Mouse (Mus musculus) ovary, postnatal 14 days (tissue): ENCODE measurements around the gene Actn1.
A peak's percentile ranks its signal among the peaks of the same experiment; 100 is the strongest.

Experiments
- DNase-seq: peaks from one replicate; pipeline ENCODE4 v3.0.0; 2022; ENCODE audit warnings: low spot score

The Actn1 gene

DNA sequence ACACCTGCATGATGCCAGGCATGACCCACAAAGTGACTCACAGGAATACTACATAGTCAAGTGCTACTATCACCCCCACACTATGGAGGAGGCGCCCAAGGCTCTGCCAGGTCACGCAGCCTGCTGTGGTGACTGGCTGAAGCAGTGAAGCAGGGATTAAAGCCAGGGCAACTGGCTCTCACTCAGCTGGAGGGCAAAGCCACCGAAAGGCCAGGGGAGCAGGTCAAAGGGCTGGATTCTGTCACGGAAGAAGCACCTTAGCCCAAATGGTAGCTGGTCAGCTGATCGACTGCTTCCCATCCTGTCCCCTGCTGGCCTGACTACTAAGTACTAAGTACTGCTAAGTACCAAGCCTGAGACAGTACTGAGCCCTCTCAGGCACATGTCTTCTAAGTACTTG lies 76.1 kb downstream of the Actn1 start:
- DNase-seq = no peak

DNA sequence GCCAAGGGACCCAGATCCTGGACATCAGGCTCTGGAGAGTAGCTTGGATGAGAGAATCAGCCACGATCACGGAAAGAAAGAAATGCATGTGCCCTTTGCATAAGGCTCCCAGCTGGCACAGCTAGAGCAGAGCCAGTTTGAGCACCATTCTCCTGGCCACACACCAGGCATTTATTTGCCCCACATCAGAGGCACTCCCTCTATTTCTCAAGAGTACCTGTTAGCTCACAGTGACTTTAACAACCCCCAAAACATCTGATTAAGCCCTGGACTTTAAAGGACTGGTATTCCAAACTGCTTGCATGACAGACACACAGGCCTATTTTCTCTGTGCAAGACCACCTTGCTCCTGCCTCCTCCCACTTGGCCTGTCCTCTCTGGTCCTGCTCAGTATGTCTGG lies 78.3 kb downstream of the Actn1 start:
- DNase-seq = no peak

- no peak for DNase-seq
Measured at GRCm38 (mm10) chr12:80178035-80178434, 82.1 kb downstream of the Actn1 start.

DNA sequence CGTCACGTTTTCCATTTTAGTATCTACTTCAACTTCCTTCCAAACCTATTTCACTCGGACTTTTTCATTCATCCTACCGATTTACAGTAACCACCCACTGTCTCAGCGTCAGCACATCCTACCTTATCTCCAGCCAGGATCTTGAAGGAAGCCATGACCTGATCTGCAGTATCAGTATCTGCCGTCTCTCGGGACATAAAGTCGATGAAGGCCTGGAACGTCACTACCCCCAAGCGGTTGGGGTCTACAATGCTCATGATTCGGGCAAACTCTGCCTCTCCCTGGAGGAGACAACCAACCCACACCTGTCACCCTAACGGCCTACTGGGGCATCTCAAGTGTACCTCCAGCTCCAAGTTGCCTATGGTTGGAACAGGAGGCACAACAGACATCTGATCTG lies 91.4 kb downstream of the Actn1 start:
- DNase-seq = no peak

GRCm38 (mm10) chr12:80168178-80168686 lies 91.9 kb downstream of the Actn1 start:
- peak; percentile 67 for DNase-seq

GRCm38 (mm10) chr12:80167321-80167720 lies 92.8 kb downstream of the Actn1 start:
- DNase-seq = no peak

- DNase-seq = no peak
Measured at GRCm38 (mm10) chr12:80166651-80167050, 93.5 kb downstream of the Actn1 start.

- no peak for DNase-seq
Measured at GRCm38 (mm10) chr12:80164526-80164925, 95.6 kb downstream of the Actn1 start.

DNA sequence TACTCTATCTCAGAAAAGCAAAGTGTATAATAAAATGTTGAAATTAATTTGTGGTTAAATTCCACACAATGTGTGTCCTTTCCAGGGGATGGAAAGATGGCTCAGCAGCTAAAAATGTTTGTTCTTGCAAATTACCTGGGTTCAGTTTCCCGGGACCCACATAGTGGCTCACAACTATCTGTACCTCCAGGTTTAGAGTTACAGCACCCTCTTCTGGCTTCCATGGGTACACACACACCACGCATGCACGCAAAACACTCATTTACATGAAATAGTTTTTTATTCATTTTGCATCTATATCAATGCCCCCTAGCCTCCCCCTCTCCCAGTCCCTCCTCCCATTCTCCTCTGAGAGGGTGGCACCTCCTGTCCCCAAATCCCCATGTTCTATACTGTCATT lies 97.7 kb downstream of the Actn1 start:
- DNase-seq = no peak

DNA sequence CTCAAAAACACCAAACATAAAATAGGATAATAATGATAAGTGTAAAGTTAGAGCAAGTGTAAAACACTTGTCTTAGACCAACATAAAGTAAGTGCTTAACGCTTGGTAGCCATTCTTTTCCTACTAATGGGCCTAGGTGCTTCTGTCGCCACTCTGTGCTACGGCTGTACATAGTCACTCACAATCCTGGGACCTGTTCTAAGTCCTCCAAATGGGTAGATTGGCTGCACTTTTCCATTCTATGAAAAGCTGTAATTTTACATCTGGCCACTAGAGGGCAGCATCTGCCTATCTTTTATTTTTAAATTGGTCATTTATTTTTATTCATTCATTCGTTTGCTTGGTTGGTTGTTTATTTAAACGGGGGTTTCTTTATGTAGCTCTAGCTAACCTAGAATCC lies 102.5 kb downstream of the Actn1 start:
- DNase-seq = no peak

DNA sequence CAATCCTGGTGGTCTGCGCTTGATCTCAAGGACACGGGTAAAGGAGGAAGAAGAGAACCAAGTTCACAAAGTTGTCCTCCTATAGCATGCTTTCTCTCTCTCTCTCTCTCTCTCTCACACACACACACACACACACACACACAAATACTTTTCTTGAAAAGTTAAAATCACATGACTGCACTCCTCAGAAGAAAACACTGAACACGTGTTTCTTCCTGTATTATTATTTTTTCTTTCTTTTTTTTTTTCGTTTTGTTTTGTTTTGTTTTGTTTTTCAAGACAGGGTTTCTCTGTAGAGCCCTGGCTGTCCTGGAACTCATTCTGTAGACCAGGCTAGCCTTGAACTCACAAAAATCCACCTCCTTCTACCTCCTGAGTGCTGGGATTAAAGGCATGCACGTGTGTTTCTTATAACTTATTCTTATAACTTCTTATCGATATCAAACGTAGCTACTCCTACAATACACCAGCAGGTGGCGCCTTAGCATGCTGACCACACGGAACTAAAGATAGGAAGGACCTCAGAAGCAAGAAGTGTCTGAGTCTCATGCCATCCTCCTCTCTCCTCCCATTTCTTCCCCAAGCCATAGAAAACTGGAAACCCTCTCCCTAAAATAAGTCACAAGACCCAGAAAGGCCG lies 106.4 kb downstream of the Actn1 start:
- DNase-seq = no peak

DNA sequence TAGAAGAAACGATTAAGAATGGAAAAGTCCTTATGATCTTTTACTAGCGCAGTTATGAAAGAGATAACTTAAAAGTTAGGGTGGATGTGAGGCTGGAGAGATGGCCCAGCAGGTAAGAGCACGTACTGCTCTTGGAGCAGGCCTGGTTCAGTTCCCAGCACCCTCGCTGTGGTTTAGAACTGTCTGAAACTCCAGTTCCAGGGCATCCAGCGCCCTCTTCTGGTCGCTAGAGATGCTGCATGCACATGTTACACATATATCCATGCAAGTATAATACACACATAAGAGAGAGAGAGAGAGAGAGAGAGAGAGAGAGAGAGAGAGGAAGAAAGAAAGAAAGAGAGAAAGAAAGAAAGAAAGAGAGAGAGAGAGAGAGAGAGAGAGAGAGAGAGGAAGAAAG lies 107.1 kb downstream of the Actn1 start:
- no peak for DNase-seq

- no peak for DNase-seq
Measured at GRCm38 (mm10) chr12:80151821-80152220, 108.3 kb downstream of the Actn1 start.

DNA sequence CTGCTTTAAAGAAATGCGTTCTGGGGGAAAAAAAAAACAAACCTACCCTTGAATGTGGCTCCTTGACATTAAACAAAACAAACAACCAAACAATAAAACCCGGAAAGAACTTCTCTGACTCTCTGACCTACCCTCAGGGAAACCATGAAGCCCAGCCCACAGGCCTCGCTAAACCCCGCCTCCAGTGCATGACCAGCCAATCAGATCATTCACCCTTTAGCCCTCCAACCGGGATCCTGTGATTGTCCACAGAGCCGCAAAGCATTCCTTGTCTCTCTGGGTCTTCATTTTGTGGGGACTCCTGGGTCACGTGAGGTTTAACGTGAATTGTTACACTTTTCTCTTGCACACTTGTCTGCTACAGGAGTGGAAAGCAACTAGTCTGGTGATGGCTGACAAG lies 109.5 kb downstream of the Actn1 start:
- no peak for DNase-seq

DNA sequence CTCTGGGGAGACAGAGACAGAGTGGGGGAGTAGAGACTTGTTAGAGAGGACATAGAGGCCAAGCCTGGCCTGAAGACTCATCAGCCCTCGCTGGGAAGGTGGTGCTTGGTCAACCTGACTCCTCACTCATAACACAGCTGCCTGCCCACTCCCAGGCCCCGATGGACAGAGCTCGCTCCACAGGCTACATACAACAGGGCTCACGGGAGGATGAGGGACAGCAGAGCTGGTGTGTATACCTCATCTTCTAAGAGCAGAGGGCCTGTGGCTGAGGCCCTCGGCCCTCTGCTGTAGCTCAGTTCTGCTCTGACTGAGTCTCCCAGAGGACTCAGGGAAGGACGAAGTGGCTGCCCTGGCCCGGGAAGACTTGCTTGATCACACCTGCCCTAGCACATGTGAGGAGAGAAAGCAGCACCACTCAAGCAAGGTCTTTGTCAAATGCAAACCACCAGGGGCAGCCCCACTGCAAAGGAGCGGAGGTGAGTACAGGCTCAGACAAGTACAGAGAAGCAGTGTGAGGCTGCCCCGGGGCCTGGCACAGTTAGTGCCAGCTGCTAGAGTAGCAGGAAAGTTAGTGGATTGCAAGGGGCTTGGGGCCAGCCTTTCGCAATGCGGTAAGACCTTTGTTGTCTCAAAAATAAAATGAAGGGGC lies 112.5 kb downstream of the Actn1 start:
- no peak for DNase-seq

DNA sequence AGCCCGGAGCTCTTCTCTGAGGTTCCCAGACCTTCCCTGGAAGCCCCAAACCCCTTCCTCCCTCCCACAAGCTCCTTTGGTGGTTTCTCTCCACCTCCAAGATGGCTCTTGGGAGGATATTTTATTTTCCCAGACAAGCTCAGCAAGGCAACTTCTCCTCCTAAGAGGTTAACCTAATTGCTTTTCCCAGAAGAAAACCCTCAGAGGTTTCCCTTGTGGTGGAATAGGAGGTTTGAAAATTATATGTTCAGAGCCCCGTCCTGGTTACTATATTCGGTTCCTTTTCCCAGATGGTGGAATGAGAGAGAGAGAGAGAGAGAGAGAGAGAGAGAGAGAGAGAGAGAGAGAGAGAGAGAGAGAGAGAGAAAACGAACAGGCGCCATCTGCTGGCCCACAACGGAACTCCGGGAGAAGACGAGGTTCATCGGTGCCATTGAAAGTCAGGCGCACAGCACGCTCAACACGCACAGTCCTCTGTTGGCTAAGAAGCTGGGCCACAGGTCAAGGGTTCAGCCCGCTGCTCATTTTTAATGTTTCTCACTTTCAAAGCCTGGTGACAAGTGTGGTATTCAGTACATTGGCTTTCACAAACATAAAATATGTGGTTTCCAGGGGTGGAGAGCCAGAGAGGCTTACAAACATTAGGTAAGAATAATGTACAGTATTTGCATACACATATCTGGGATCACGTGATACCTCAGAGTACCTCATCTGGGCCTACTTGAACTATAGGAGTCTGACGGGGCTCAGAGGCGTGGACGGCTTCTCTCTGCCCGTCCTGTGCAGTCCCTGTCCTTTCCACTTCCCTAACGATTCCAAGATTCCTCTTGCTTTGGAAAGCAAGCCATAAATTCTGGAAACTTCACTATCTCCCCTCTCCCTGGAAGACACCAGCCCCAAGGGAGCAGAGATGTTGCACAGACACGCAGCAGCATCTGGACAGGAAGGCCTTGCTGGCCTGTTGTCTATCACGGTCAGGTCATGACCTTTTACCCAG lies 113.6 kb downstream of the Actn1 start:
- peak; percentile 65 for DNase-seq

GRCm38 (mm10) chr12:80145365-80145764 lies 114.8 kb downstream of the Actn1 start:
- no peak for DNase-seq

DNA sequence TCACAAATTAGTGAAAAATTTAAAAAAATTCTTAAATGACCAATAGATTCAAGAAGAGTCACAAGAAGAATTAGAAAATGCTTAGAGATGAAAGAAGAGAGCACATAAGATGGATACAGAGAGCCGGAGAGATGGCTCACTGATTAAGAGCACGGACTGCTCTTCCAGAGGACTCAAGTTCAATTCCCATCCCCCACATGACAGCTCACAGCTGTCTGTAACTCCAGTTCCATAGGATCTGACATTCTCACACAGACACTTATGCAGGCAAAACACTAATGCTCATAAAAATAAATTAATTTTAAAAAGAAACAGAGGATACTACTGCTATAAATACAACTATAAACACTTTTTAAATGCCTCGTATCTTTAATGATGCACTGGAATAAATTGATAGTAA lies 115.3 kb downstream of the Actn1 start:
- DNase-seq = no peak

DNA sequence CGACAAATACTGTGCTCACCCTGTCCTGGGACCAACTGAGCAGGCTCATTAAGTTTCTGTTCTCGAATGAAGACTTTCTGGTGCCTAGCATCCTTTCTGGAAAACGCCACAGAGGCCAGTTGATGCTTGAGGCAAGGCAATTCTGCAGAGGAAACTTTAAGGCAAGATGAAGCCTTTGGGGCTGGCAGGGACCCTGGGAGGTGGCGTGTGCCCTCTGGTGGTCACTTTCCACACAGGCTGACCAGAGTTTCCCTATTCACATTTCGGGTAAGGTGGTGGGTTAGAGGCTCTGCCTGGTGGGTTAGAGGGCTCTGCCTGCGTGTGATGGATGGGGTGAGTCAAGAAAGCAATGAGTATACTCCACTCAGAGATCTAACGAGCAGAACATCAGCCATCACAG lies 118.7 kb downstream of the Actn1 start:
- DNase-seq = no peak

- DNase-seq = no peak
Measured at GRCm38 (mm10) chr12:80141011-80141410, 119.2 kb downstream of the Actn1 start.

GRCm38 (mm10) chr12:80137744-80138143 lies 122.4 kb downstream of the Actn1 start:
- DNase-seq = no peak

GRCm38 (mm10) chr12:80137246-80137645 lies 122.9 kb downstream of the Actn1 start:
- no peak for DNase-seq
